Mouse (Mus musculus) limb, embryonic 12.5 days (tissue): ENCODE measurements at regions not wholly inside any gene's neighbourhood (a gene's known extent, or its start where the extent isn't known, plus 50 kb on each side); places are given as distances from the start of the nearest gene placed in this dataset.

Experiments used
- ATAC-seq: fragments of 200-750 bp; cut with Nextera tagmentation; 2 replicates; pipeline ENCODE4 v1.8.0; 2017; ENCODE audit warnings: low read depth, moderate TSS enrichment; ENCODE audit not compliant: insufficient number of reproducible peaks, insufficient read depth, low FRiP score, low TSS enrichment
- H3K27ac ChIP-seq: fragments of 300-500 bp; sonication (generic); 2 replicates; pipeline ENCODE4 v1.5.1; 2016; ENCODE audit warnings: mild to moderate bottlenecking, moderate library complexity
- H3K27me3 ChIP-seq: fragments of 300-500 bp; sonication (generic); 2 replicates; pipeline ENCODE4 v1.6.1; 2016; ENCODE audit warnings: mild to moderate bottlenecking, moderate library complexity
- H3K36me3 ChIP-seq: fragments of 300-500 bp; sonication (generic); 2 replicates; pipeline ENCODE4 v1.6.1; 2016; ENCODE audit warnings: mild to moderate bottlenecking, moderate library complexity
- H3K4me1 ChIP-seq: fragments of 300-500 bp; sonication (generic); replicated peaks from 2 replicates; pipeline ENCODE4 v1.6.1; 2016
- H3K4me2 ChIP-seq: fragments of 300-500 bp; sonication (generic); 2 replicates; pipeline ENCODE4 v1.6.1; 2016; ENCODE audit warnings: mild to moderate bottlenecking, moderate library complexity
- H3K4me3 ChIP-seq: fragments of 300-500 bp; sonication (generic); replicated peaks from 2 replicates; pipeline ENCODE4 v1.5.1; 2016; ENCODE audit warnings: mild to moderate bottlenecking
- H3K9ac ChIP-seq: fragments of 300-500 bp; sonication (generic); replicated peaks from 2 replicates; pipeline ENCODE4 v1.6.1; 2016; ENCODE audit warnings: mild to moderate bottlenecking, moderate library complexity
- H3K9me3 ChIP-seq: fragments of 300-500 bp; sonication (generic); 2 replicates; pipeline ENCODE4 v1.6.1; 2016; ENCODE audit warnings: mild to moderate bottlenecking, moderate library complexity
- WGBS: fragments of 180-500 bp; shearing (Covaris S2); methylation state at CpG from one replicate; pipeline ENCODE4 v1.1.7; 2016; 5-methylcytosine and 5-hydroxymethylcytosine counted together

DNA sequence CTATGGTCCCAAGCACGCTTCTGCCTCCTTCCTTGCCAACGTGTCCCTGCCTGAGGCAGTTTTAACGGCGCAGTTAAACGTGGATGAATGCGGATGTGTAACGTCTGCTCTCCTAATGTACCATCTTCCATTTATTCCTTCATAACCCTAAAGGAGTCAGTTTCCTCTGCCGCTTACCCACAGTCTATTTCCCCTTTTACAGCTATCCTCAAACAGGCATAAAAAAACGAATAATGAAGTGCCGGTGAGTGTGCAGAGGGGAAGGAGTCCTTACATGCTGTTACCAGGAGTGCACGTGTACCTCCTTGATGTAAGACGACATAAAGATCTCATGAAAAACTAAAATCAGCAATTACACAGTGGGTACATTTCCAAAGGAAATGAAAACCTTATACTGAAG, 54.3 kb upstream of the Krtap11-1 start:
- H3K36me3 ChIP-seq = no peaks in the 10 kb centered on the region
- no peak overlapping the region for H3K27ac ChIP-seq
- no peaks in the 10 kb centered on the region for H3K27me3 ChIP-seq
- H3K4me2 ChIP-seq = no peak overlapping the region
- no peak for ATAC-seq
- no peak overlapping the region for H3K4me3 ChIP-seq
- H3K9ac ChIP-seq = no peak overlapping the region
- H3K4me1 ChIP-seq = no peaks in the 10 kb centered on the region
- no peaks in the 10 kb centered on the region for H3K9me3 ChIP-seq
- 81% methylated on average over 12 of the region's 12 CpGs for WGBS
